ENCODE assay signal across 19 mouse cellular contexts in the genomic region with DNA sequence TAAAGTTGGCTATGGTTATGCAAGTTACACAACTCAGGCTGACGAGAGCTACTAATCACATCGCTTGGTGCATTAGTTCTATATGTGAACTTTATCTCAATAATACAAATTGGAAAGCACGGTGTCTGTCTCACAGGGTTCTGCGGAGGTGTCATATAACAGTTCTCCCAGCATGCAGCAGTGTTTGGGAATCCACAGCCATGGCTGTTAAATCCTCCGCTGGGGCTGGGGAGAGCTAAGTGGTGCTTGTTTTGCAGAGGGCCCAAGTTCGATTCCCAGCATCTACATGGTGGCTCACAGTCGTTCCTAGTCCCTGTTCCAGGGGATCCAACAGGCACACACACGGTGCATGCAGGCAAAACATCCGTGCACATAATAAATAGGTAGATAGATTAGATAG.
"Had no signal": no experiment of that assay in that cellular context is flagged by ENCODE, and none has a peak within 500 bp of the region (broad histone marks: within the 10 kb centered on the region; RNA-seq: fewer than 3 reads in every experiment).

No protein-coding gene starts in this region.

- DNase-seq: lung, adult 18-20 months; lung, embryonic 14.5 days; lung, postnatal 10 days; lung, postnatal 4 days; midbrain, embryonic 14.5 days; retina, postnatal 1 day; right cerebral cortex, adult 18-20 months; right cerebral cortex, postnatal 25 days; thymus, adult 2 months; thymus, postnatal 25 days; thymus, postnatal 4 days had no signal

- H3K9me3 ChIP-seq: midbrain, embryonic 10.5 days; midbrain, embryonic 12.5 days; neural tube, embryonic 13.5 days; neural tube, embryonic 15.5 days; stomach, embryonic 15.5 days had no signal

- H3K27me3 ChIP-seq: midbrain, embryonic 12.5 days; neural tube, embryonic 13.5 days; neural tube, embryonic 15.5 days; stomach, embryonic 15.5 days had no signal

- ATAC-seq: midbrain, embryonic 16.5 days had no signal

- H3K4me2 ChIP-seq: lung, embryonic 14.5 days; midbrain, embryonic 12.5 days; neural tube, embryonic 13.5 days; neural tube, embryonic 15.5 days; stomach, embryonic 15.5 days had no signal

- H3K36me3 ChIP-seq: midbrain, embryonic 10.5 days; midbrain, embryonic 12.5 days; stomach, embryonic 15.5 days had no signal

- H3K9ac ChIP-seq: lung, embryonic 14.5 days; midbrain, embryonic 12.5 days; neural tube, embryonic 13.5 days; neural tube, embryonic 15.5 days; stomach, embryonic 15.5 days had no signal

- H3K4me3 ChIP-seq: midbrain, embryonic 10.5 days; midbrain, embryonic 12.5 days; myocyte; neural tube, embryonic 13.5 days; neural tube, embryonic 15.5 days; stomach, embryonic 15.5 days had no signal

- H3K27ac ChIP-seq: midbrain, embryonic 10.5 days; midbrain, embryonic 12.5 days; neural tube, embryonic 15.5 days; stomach, embryonic 15.5 days; stomach, postnatal 0 days had no signal
